Mouse (Mus musculus) brown adipose tissue, adult 24 weeks (tissue): ENCODE measurements around the gene Exoc5. TPM values are rescaled to one million over a fixed set of nuclear protein-coding genes. Genes with fewer than 3 reads are reported as not detected.

Experiments used
- H3K27ac ChIP-seq: fragments of 200-500 bp; replicated peaks from 2 replicates; pipeline ENCODE4 v1.5.1; 2012; ENCODE audit warnings: low read depth, mild to moderate bottlenecking, low read length
- H3K4me1 ChIP-seq: fragments of 200-500 bp; 2 replicates; pipeline ENCODE4 v1.6.1; 2012; ENCODE audit warnings: low read length, mixed read lengths; ENCODE audit not compliant: control insufficient read depth, insufficient read depth, insufficient read length
- H3K4me3 ChIP-seq: fragments of 200-500 bp; 2 replicates; pipeline ENCODE4 v1.5.1; 2012; ENCODE audit warnings: low read depth, mild to moderate bottlenecking, low read length, moderate library complexity; ENCODE audit not compliant: insufficient read depth
- polyA plus RNA-seq: library from polyadenylated mRNA; stranded (reverse); fragments of >200 nt; gene quantifications from 2 replicates; pipeline ENCODE4 v1.2.4, GENCODE M21; 2012; ENCODE audit not compliant: missing spikeins, insufficient read depth, insufficient read length

Gene Exoc5
- polyA plus RNA-seq, 1 experiment: 32.2 TPM

DNA sequence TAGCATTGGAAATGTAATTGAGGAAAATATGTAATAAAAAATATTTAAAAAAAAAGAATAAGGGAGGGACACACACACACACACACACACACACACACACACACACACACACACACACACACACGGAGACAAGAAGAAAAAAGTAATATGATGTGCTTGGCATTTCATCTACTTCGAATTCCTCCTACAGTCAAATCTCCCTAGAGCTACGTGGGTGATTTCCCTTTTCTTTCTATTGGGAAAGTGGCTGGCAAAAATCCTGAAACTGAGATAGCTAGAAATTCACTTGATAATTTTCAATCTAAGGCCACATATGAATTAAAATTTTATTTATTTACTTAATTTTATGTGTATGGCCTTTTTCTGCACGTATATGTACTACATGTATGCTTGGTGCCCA, 20.8 kb downstream of the Exoc5 start:
- Histone ChIP-seq H3K4me1 (no peaks in the 10 kb centered on the region), H3K27ac (no peak overlapping the region), H3K4me3 (no peak overlapping the region)

GRCm38 (mm10) chr14:49028991-49029390, 37.5 kb downstream of the Exoc5 start:
- Histone ChIP-seq H3K4me1 (no peaks in the 10 kb centered on the region), H3K4me3 (no peak overlapping the region), H3K27ac (no peak overlapping the region)

DNA sequence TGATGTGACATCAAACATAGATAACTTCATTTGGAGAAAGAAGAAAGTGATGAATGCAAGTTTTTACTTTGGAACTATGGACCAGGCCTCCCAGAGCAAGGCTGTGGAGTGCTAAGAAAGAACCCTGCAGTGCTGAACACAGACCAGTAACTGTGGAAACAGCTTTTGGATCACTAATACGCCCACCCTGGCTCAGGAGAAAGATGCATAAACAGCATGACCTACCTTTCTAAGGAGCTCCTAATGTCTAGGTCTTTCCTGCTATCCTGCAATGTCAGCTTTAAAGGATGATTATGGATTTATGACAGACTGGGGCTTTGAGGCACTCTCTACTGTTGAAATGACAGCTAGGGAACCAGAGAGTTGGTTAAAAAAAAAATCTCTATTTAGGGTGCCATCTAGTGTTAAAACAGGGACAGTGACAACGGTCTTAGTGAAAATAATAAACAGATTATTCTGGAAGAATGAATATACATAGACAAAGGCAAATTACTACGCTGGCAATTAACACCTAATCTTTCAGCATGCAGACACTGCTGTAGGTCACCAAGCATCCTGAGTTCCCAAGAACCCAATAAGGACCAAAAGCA, 38.6 kb downstream of the Exoc5 start:
- H3K27ac ChIP-seq: no peak overlapping the region
- H3K4me3 ChIP-seq: no peak overlapping the region
- no peaks in the 10 kb centered on the region for H3K4me1 ChIP-seq

- Histone ChIP-seq H3K27ac (no peak overlapping the region), H3K4me1 (no peaks in the 10 kb centered on the region), H3K4me3 (no peak overlapping the region)
Observed at GRCm38 (mm10) chr14:49027040-49027778, 39.2 kb downstream of the Exoc5 start.

DNA sequence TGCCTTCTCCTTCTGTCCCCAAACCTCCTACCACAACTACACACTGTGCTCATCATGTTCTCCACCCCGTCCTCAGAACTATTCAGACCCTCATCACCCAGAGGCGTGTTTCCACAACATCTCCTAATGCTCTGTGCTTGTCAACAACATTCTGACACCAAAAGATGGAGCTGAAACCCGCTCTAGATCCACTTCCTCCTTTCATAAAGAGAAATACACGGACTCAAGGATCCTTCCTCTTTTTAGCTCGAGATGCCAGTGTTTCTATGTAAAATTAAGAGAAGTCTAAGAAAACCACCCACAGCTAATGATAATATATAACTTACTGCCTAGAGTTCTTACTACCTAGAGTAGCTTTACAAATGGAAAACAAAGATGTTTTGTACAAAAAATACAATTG, 46.7 kb downstream of the Exoc5 start:
- no peak overlapping the region for H3K4me3 ChIP-seq
- no peak overlapping the region for H3K27ac ChIP-seq
- no peaks in the 10 kb centered on the region for H3K4me1 ChIP-seq

GRCm38 (mm10) chr14:49008399-49009189, 57.9 kb downstream of the Exoc5 start:
- no peak overlapping the region for H3K4me3 ChIP-seq
- no peaks in the 10 kb centered on the region for H3K4me1 ChIP-seq
- H3K27ac ChIP-seq: no peak overlapping the region

- Histone ChIP-seq H3K4me1 (no peaks in the 10 kb centered on the region), H3K27ac (no peak overlapping the region)
Observed at GRCm38 (mm10) chr14:49007979-49008378, 58.5 kb downstream of the Exoc5 start.

DNA sequence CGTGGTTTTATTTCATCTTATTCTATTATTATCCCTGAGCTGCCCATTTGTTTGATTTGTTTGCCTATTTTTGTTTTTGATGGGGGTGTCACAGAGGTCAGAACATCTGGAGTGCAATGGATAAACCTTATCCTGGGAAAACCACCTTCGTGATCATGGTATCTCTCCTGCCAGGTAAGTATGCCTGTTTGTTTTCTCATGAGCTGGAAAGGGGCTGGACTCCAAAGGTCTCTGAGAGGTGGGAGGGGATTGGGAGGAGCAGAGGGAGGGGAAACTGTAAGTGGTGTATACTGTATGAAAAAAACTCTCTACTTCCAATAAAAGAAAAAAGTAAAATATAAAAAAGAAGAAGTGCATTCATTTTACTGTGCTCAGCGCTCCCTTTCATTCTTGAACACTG, 64.8 kb downstream of the Exoc5 start:
- Histone ChIP-seq H3K4me3 (no peak overlapping the region), H3K27ac (no peak overlapping the region), H3K4me1 (no peaks in the 10 kb centered on the region)

More at GRCm38 (mm10) chr14:49007979-49008378, 58.5 kb downstream of the Exoc5 start:
- H3K4me3 ChIP-seq: no peak overlapping the region

GRCm38 (mm10) chr14:48998795-48999194, 67.7 kb downstream of the Exoc5 start:
- Histone ChIP-seq H3K27ac (no peak overlapping the region), H3K4me1 (no peaks in the 10 kb centered on the region), H3K4me3 (no peak overlapping the region)

- Histone ChIP-seq H3K4me1 (no peaks in the 10 kb centered on the region), H3K4me3 (no peak overlapping the region), H3K27ac (no peak overlapping the region)
Observed at GRCm38 (mm10) chr14:48993861-48994260, 72.6 kb downstream of the Exoc5 start.

DNA sequence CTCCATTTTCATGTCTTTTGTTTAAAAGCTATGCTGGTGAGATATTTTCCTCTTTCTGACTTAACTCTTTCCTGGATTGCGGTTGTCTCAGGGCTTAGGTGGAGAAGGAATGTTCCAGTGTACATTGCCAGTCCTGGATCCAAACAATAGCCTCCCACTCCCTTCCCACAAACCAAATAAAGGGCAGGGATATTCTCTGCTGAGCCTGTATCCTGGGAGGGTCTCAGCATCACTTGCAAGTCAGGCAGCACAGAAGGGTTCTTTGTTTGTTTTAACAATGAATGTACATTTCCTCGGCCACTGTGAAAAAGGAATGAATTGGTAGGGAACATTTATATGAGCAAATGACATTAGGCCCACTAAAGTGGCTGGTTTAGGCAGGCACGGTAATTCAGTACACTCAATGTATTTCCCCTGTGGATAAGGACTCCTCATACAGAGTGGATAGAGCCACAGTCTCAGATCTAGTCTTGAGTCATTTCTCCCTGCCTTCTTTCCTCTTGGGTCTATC, 74.3 kb downstream of the Exoc5 start:
- Histone ChIP-seq H3K27ac (no peak overlapping the region), H3K4me1 (no peaks in the 10 kb centered on the region), H3K4me3 (no peak overlapping the region)

- Histone ChIP-seq H3K27ac (no peak overlapping the region), H3K4me1 (no peaks in the 10 kb centered on the region), H3K4me3 (no peak overlapping the region)
Observed at GRCm38 (mm10) chr14:48991144-48991522, 75.3 kb downstream of the Exoc5 start.

DNA sequence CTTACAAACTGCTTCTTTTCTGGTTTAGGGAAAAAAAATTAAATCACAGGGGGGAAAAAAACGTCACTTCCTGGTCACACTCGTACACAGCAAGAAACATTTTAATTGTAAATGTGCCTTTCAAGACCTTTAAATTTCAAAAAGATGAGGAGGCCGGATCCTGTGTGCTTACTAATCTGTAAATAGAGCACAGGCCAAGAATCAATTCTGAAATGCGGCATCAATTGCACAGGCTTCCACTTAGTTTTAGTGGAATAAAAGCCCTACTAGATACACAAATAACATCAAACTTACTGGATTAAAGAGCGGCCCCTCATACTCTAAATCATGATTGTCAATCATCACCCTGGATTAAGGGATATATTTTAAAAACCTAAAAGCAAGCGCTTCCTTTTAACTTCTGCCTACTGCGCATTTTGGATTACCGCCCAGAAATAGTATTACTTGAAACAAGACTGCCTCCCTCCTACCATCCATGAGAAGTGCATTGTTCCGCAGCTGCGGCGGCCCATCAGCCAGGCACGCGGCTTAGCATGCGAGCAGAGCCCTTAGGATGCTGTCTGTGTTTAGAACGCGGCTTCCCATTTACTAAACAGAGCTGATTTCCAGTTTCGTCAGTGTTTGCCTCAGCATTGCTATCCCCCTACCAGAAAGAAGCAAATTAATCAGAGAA, 75.8 kb downstream of the Exoc5 start:
- no peaks in the 10 kb centered on the region for H3K4me1 ChIP-seq
- no peak overlapping the region for H3K4me3 ChIP-seq
- no peak overlapping the region for H3K27ac ChIP-seq

DNA sequence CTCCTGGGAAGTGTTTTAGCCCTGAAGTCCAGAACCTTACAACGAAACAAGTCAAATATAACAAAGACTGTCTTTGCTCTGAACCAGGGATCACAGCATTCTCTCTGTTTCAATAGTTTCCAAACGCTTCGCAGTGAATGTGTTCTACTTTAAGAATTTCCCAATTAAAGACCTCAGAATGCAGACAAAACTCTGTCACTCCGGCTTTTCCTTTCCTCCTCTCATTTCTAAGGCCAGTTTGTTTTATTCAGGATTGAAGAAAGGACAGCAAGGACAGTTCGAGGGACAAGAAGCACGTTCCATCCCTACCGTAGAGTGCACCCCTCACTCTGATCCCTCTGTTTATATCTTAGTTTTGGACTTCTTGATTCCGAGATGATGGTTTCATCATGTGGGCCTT, 76.6 kb downstream of the Exoc5 start:
- H3K27ac ChIP-seq: no peak overlapping the region
- no peaks in the 10 kb centered on the region for H3K4me1 ChIP-seq
- H3K4me3 ChIP-seq: no peak overlapping the region

DNA sequence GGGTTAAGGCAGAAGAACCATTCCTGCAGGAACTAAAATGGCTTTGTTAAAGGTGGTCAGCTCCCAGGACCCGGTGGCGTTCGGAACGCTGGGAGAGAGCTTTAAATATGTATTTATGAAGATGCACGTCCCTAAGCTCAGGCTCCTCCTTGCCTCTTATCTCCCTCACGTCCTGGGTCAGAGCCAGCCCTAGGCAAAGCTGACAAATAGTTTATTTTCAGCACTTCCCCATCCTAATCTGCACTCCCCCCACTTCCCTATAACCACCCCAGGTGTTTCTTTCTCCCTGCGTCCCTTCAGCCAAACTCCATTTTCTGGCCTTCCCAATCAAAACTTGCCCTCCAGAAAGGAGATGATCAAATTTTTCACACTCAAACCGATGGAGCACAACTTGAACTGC, 80.2 kb downstream of the Exoc5 start:
- no peaks in the 10 kb centered on the region for H3K4me1 ChIP-seq
- no peak overlapping the region for H3K27ac ChIP-seq
- H3K4me3 ChIP-seq: no peak overlapping the region
